Mouse (Mus musculus): ENCODE measurements at regions not wholly inside any gene's neighbourhood (a gene's known extent, or its start where the extent isn't known, plus 50 kb on each side); places are given as distances from the start of the nearest gene placed in this dataset.

DNA sequence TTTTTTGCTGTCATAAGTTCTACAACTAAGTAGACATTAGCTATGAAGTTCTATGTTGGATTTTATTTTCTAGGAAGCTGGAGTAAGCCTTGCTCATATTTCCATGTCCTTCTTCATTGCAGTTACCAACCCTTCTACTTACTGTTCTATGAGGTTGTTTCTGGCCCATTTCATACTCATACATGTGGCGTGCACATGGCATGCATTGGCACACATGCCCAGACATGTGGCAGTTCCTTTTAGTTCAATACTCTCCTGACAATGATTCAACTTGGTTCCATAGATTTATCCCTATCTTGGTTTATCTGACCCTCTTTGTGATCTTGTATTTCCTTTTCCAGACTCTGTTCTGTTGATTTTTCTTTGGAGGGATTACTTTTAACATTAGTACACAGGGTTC is 203.2 kb downstream of the 1700064H15Rik start:
- H3K9me3 ChIP-seq (replicated peaks) = no peaks in the 10 kb centered on the region
- no peaks in the 10 kb centered on the region for H3K27me3 ChIP-seq
- no peaks in the 10 kb centered on the region for H3K4me1 ChIP-seq
- 94% methylated on average over 1 of the region's 1 CpGs for WGBS
- H3K36me3 ChIP-seq = no peaks in the 10 kb centered on the region
- H3K27ac ChIP-seq = no peak overlapping the region
- no peak for ATAC-seq (replicated peaks; ENCODE audit: low FRiP score)
- no peak overlapping the region for H3K4me3 ChIP-seq (replicated peaks)
- H3K4me2 ChIP-seq = no peak overlapping the region
- no peak overlapping the region for H3K9ac ChIP-seq

DNA sequence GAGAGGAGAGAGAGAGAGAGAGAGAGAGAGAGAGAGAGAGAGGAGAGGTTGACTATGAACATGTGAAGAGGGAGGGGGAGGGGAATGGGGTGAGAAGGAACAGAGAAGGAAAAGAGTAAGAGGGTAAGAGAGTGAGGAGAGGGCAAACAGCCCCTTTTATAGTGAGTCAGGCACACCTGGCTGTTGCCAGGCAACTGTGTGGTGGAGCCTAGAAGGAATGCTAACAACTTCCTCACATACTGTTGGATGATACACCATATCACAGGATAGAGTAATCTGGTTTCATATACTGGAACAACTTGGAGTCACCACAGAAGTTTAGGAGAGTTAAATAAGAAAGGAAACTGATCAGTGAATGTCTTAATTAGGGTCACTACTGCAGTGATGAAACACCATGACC is 204.1 kb downstream of the 1700064H15Rik start:
- Histone ChIP-seq H3K27me3 (no peaks in the 10 kb centered on the region), H3K9ac (no peak overlapping the region), H3K36me3 (no peaks in the 10 kb centered on the region), H3K4me2 (no peak overlapping the region), H3K9me3 (replicated peaks) (no peaks in the 10 kb centered on the region), H3K4me3 (replicated peaks) (no peak overlapping the region), H3K27ac (no peak overlapping the region), H3K4me1 (no peaks in the 10 kb centered on the region)
- ATAC-seq (replicated peaks; ENCODE audit: low FRiP score) = no peak

DNA sequence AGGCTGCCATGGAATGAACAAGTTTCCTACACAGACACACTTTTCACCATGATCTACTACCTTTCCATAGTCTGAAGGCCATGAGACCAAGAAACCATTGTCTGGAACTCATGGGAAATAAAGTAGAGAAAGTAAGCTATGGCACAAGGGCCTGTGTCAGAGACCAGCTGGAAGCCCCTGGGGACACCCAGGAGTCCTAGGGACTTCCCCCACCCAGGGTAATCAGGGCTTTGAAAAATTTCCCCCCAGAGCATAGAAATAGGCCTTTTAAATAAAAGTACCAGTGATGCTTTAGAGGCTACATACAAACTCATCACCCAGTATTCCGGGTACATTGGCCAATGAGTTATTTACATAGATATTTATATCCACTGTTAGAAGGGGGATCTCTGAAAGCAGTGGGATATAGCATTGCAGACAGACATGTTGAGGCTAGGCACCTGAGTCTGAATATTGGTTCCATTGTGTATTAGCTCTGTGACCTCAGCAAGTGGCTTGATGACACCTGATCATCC is 207.0 kb downstream of the 1700064H15Rik start:
- 85% methylated on average over 1 of the region's 1 CpGs for WGBS
- ATAC-seq (replicated peaks; ENCODE audit: low FRiP score) = no peak
- H3K27ac ChIP-seq = no peak overlapping the region
- no peaks in the 10 kb centered on the region for H3K27me3 ChIP-seq
- no peak overlapping the region for H3K9ac ChIP-seq
- no peaks in the 10 kb centered on the region for H3K36me3 ChIP-seq
- H3K4me3 ChIP-seq (replicated peaks) = no peak overlapping the region
- no peaks in the 10 kb centered on the region for H3K4me1 ChIP-seq
- no peak overlapping the region for H3K4me2 ChIP-seq
- no peaks in the 10 kb centered on the region for H3K9me3 ChIP-seq (replicated peaks)

DNA sequence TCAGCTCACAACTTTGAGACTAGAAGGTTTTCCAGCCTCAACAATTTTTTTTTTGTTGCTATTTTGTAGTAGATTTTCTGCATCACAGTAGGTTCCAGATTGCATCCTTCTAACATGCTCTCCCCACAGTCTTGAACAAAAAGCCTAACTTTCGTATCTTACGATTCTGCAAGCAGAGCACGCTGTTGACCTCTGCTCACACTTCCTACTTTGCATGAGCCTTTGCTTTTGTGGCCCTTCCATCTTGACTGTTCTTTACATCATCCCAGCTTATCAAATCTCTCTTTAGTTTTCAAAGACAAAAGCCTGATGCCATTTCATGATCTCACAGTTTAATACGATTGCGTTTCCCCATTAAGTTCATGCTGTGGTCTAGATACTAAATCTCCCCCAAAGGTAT is 207.6 kb downstream of the 1700064H15Rik start:
- no peak overlapping the region for H3K4me3 ChIP-seq (replicated peaks)
- WGBS = 95% methylated on average over 5 of the region's 5 CpGs
- H3K4me1 ChIP-seq = no peaks in the 10 kb centered on the region
- no peaks in the 10 kb centered on the region for H3K27me3 ChIP-seq
- no peak overlapping the region for H3K9ac ChIP-seq
- no peak overlapping the region for H3K27ac ChIP-seq
- H3K36me3 ChIP-seq = no peaks in the 10 kb centered on the region
- H3K4me2 ChIP-seq = no peak overlapping the region
- H3K9me3 ChIP-seq (replicated peaks) = no peaks in the 10 kb centered on the region
- ATAC-seq (replicated peaks; ENCODE audit: low FRiP score) = no peak

DNA sequence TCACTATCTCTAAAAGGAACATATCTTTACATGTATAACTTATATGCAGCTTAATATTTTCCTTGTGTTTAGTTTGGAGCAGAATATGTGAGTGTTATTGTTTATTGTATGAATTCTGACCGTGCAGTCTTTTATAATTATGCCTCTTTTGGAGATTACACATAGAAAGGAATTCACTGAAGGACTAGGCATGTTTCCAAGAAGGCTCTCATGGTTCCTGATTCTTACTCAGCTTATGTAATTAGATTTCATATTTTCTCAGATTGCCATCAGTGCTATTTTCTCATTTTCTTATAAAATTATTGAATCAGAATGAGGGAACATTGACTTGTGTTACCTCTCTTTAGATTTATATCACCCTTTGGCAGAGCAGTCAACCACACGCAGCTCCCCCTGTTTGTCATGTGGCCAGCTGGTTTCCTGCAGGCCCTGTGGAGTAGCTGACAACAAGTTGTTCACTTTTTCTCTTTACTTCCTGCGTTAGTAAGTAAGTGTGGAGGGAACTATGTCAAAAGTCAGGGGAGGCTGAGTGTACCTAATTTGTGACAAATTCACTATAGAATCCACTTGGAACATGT is 217.4 kb downstream of the 1700064H15Rik start:
- Histone ChIP-seq H3K27ac (no peak overlapping the region), H3K9ac (no peak overlapping the region), H3K27me3 (no peaks in the 10 kb centered on the region), H3K4me1 (no peaks in the 10 kb centered on the region), H3K9me3 (replicated peaks) (no peaks in the 10 kb centered on the region), H3K4me3 (replicated peaks) (no peak overlapping the region), H3K4me2 (no peak overlapping the region), H3K36me3 (no peaks in the 10 kb centered on the region)
- ATAC-seq (replicated peaks; ENCODE audit: low FRiP score) = no peak
- 30% methylated on average over 3 of the region's 3 CpGs for WGBS

DNA sequence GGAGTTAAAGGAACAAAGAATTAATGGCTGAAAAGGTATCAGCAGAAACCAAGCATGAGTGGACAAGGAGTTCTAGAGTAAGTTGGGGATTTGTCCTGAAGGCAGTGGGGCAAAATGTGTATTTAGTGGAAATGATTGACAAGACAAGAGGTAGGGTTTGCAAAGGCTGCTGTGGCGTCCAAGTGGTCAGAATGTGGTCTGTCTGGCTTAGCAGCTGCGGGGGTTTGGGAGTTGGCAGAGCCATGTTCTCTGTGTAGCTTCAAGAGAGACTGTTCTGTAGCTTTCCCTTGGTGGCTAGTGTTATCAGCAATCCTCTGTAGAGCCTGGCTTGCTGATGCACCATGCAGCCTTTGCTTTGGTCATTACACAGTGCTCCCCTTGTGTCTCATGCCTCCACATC is 220.2 kb downstream of the 1700064H15Rik start:
- H3K4me2 ChIP-seq = no peak overlapping the region
- no peak overlapping the region for H3K4me3 ChIP-seq (replicated peaks)
- no peak overlapping the region for H3K9ac ChIP-seq
- H3K27me3 ChIP-seq = no peaks in the 10 kb centered on the region
- ATAC-seq (replicated peaks; ENCODE audit: low FRiP score) = no peak
- H3K36me3 ChIP-seq = no peaks in the 10 kb centered on the region
- H3K4me1 ChIP-seq = no peaks in the 10 kb centered on the region
- no peaks in the 10 kb centered on the region for H3K9me3 ChIP-seq (replicated peaks)
- WGBS = 73% methylated on average over 2 of the region's 2 CpGs
- no peak overlapping the region for H3K27ac ChIP-seq

DNA sequence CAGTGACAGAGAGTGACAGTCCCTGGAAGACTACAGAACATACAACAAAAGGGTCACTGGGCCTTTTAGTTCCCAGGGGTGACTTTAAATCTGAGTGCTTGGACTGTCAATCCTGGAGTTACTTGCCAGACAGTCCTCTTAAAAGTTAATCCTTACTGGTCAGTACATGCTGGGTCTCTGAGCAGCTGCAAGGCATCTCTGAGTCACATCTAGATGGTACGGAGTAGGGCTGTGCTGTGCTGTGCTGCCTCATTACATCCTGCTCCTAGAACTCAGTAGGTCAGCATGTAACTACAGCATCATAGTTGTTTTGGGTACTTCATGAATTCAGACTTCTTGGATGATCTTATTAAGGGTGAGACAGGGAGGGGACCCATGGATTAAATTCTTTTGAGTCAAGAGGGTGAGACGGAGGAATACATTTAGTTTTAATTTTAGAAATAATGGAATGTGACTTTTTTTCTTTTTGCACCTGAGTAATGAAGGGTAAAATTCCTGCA is 220.8 kb downstream of the 1700064H15Rik start:
- Histone ChIP-seq H3K4me2 (no peak overlapping the region), H3K27ac (no peak overlapping the region), H3K9me3 (replicated peaks) (no peaks in the 10 kb centered on the region), H3K36me3 (no peaks in the 10 kb centered on the region), H3K9ac (no peak overlapping the region), H3K27me3 (no peaks in the 10 kb centered on the region), H3K4me1 (no peaks in the 10 kb centered on the region), H3K4me3 (replicated peaks) (no peak overlapping the region)
- 71% methylated on average over 2 of the region's 2 CpGs for WGBS
- no peak for ATAC-seq (replicated peaks; ENCODE audit: low FRiP score)

DNA sequence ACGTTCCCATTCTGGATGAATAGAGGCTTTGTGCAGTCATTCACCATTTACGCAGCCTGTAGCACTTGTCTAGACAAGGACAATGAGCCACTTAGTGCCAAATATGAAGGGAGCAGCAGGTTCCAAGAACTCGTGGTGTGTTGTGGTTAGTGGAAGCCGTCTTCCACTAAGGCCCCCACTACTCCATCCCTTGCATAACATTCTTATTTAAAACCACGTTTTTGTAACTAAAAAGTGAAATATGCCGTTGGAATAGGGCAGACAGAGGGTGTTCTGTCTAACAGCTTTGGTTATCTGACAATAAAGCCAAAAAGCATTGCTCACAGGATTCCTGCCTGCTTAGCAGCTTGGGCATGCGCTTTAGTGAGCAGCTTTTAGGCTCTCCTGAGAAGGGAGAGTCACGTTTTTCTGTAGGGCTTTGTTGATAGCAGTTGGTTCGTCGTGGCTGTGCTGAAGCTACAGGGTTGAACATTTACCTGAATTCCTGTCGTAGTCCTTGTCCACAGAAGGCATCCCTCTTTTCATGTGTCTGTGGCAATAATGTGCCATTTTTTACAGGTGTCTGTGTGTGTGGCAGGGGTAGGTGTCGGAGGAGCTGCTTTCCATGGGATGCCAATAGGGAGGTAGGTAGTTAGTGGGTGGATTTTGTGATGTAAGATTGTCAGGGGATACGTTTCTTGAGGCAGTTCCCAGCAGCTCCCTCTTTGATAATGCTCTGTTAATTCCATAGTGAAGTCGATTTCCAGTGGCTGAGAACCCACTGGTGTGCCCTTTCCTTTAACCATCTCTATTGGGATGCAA is 221.9 kb downstream of the 1700064H15Rik start:
- H3K9me3 ChIP-seq (replicated peaks) = no peaks in the 10 kb centered on the region
- 67% methylated on average over 14 of the region's 14 CpGs for WGBS
- H3K4me1 ChIP-seq = no peaks in the 10 kb centered on the region
- H3K9ac ChIP-seq = no peak overlapping the region
- no peak for ATAC-seq (replicated peaks; ENCODE audit: low FRiP score)
- H3K27ac ChIP-seq = no peak overlapping the region
- no peak overlapping the region for H3K4me2 ChIP-seq
- no peaks in the 10 kb centered on the region for H3K27me3 ChIP-seq
- no peaks in the 10 kb centered on the region for H3K36me3 ChIP-seq
- H3K4me3 ChIP-seq (replicated peaks) = no peak overlapping the region

DNA sequence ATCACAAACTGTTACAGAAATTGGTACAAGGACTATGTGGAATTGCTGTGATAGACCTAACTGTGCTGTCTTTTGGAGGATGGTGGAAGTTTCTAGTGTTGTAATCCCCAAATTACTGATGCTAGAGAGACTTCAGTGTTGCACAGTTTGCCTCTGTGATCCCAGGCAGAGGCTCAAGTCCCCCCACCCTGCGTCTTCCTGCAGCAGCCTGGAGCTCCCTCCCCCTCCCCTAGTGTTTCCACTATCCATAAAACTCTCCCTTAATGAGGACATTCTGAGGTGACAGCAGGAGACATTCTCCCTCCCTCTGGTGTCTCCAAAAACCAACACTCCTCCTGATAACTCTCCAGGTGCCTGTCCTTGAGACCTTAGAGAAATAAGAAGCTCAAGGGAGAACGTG is 242.8 kb downstream of the 1700064H15Rik start:
- no peak overlapping the region for H3K27ac ChIP-seq
- H3K36me3 ChIP-seq = no peaks in the 10 kb centered on the region
- no peaks in the 10 kb centered on the region for H3K4me1 ChIP-seq
- ATAC-seq (replicated peaks; ENCODE audit: low FRiP score) = 0 out of 2 replicates have a peak, but pooled peaks have one; percentile 52
- WGBS = 6% methylated on average over 2 of the region's 2 CpGs
- H3K4me2 ChIP-seq = no peak overlapping the region
- no peak overlapping the region for H3K9ac ChIP-seq
- no peak overlapping the region for H3K4me3 ChIP-seq (replicated peaks)
- H3K9me3 ChIP-seq (replicated peaks) = no peaks in the 10 kb centered on the region
- H3K27me3 ChIP-seq = no peaks in the 10 kb centered on the region

DNA sequence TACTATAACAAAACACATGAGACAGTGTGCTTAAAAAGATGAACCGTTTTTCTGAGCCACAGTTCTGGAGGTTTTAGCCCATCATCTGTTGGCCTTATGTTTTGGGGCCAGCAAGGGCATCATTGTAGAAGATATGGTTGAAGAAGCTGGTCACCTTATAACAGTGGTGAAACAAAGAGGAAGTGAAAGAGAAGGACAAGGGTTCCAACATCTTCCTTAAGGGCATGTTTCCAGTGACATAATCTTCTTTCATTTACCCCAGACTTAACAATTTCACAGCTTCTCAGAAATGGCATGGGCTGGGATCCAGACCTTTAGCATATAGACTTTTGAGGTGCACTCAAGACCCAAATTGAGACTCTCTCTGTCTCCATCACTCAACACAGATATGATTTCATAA is 259.5 kb downstream of the 1700064H15Rik start:
- H3K4me2 ChIP-seq = no peak overlapping the region
- WGBS = 83% methylated on average over 1 of the region's 1 CpGs
- no peak overlapping the region for H3K27ac ChIP-seq
- H3K36me3 ChIP-seq = no peaks in the 10 kb centered on the region
- H3K9me3 ChIP-seq (replicated peaks) = no peaks in the 10 kb centered on the region
- no peaks in the 10 kb centered on the region for H3K27me3 ChIP-seq
- no peak overlapping the region for H3K4me3 ChIP-seq (replicated peaks)
- no peak overlapping the region for H3K9ac ChIP-seq
- no peak for ATAC-seq (replicated peaks; ENCODE audit: low FRiP score)
- no peaks in the 10 kb centered on the region for H3K4me1 ChIP-seq

DNA sequence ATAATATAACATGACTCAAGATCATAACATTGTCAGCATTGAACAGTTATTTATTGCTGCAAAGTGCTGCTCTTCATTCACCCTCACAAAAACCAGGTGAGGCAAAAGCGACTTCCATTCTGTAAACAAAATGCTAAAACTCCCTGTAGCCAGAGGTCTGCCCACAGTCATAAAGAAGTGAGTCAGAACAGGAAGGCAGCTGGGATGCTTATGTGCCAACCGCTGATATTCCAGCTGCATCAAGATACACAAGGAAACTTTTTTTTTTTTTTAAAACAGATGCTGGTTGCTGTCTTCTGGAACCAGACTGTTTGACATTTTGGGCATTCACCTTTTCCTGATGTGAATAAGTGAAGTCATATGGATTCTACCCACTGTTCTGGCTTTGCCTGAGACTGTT is 260.7 kb downstream of the 1700064H15Rik start:
- no peaks in the 10 kb centered on the region for H3K4me1 ChIP-seq
- no peaks in the 10 kb centered on the region for H3K9me3 ChIP-seq (replicated peaks)
- no peak for ATAC-seq (replicated peaks; ENCODE audit: low FRiP score)
- no peak overlapping the region for H3K4me3 ChIP-seq (replicated peaks)
- 71% methylated on average over 2 of the region's 2 CpGs for WGBS
- no peaks in the 10 kb centered on the region for H3K27me3 ChIP-seq
- no peak overlapping the region for H3K9ac ChIP-seq
- no peak overlapping the region for H3K4me2 ChIP-seq
- H3K36me3 ChIP-seq = no peaks in the 10 kb centered on the region
- H3K27ac ChIP-seq = no peak overlapping the region

Measured in kidney, embryonic 15.5 days (tissue).